Mouse (Mus musculus): Measurements from ENCODE around the gene Tppp3.
A peak's percentile ranks its signal among the peaks of the same experiment; 100 is the strongest.

Gene Tppp3

GRCm38 (mm10) chr8:105484392-105484791 lies 13.1 kb upstream of the Tppp3 start:
- DNase-seq (ENCODE audit: low spot score): no peak

DNA sequence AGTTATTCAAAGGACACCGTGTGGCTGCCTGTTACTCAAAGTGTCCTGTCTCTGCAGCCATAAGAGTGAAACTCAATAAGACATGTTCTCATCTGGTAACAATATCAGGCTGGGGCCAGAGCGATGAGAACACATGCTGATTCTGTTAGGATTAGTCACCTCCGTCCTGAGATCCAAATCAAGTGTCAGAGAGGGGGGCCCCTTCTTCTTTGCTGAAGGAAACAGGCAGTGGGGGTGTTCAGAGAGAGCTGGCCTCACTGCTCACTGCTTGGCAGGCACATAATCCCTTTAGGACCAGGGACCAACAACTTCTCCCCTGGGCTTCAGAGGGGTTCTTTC lies 12.7 kb upstream of the Tppp3 start:
- no peak for DNase-seq (ENCODE audit: low spot score)

- DNase-seq (ENCODE audit: low spot score): peak; percentile 46
These were observed 12.1 kb upstream of the Tppp3 start for GRCm38 (mm10) chr8:105483212-105484029.

- DNase-seq (ENCODE audit: low spot score): no peak
These were observed 10.8 kb upstream of the Tppp3 start for GRCm38 (mm10) chr8:105482123-105482522.

DNA sequence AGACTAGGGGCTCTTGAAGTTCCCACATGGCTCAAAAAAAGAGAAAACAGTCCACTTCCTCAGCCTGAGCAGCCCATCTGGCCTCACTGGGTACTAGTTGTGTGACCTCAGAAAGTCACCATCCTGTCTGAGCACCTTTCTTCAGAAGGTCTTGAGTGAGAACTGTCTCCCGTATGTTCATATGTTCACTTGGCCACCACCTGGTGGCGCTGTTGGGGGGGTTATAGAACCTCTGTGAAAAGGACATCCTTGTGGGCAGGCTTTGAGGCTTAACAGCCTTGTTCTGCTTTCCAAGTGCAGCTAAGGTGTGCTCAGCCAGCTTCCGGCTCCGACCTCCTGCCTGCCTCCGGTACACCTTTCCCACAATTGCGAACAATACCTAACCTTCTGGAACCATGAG lies 10.1 kb upstream of the Tppp3 start:
- DNase-seq (ENCODE audit: low spot score): no peak

DNA sequence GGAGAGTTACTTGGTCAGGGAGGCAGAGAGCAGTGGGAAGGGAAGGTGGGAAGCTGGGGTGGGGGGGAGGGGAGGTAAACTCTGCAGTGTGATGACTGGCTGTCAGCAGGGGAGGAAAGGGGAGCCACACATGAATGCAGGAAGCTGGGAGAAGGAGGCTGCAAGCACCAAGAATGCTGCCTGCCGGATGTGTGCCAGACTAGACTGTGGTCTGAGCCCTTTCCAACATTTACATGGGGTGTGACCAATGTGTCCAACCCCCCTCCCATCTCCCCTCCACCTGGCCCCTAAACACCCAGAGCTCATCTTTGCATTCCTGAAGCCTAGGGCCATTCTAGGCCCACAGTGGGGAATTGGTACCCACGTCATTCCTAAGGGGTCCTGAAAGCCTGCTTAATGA lies 9.7 kb upstream of the Tppp3 start:
- no peak for DNase-seq (ENCODE audit: low spot score)

- DNase-seq (ENCODE audit: low spot score): no peak
These were observed 6.5 kb upstream of the Tppp3 start for GRCm38 (mm10) chr8:105477792-105478191.

DNA sequence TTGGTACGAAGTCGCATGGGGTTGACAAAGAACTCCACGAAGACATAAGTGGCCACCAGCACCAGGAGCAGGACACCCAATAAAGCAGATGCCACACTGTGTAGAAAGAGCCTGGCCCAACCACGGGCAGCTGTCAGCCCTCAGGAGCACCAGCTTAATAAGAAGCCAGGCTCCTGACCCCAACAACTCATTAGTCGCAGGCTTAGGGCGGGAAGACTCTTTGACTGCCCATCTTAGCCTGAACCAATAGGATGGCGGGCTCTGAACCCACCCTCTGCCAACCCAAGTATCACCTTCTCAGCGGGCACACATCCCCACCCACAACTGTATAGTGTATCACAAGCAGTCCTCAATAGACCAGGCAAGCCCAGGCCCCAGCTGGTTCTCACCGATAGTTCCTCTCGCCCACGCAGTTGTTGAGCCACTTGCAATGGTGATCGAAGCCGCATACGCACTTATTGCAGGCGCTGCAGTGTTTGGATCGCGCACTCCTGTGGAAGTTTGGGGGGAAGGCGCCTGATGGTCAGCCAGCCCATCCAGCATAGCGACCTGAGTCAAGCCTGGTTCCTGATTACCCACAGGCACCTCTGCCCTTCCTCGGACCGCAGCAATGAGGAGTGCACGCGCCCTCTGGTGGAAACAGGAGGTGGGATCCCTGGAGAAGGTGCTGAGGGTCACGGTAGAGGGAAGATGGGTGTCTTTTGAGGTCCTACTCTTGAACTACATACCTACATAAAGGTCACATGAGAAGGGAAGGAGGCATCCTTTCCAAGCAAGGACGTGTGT lies 5.5 kb upstream of the Tppp3 start:
- DNase-seq (ENCODE audit: low spot score): peak; percentile 58

- DNase-seq (ENCODE audit: low spot score): no peak
These were observed 4.8 kb upstream of the Tppp3 start for GRCm38 (mm10) chr8:105476161-105476560.

- no peak for DNase-seq (ENCODE audit: low spot score)
These were observed 4.4 kb upstream of the Tppp3 start for GRCm38 (mm10) chr8:105475742-105476141.

GRCm38 (mm10) chr8:105475254-105475653 lies 3.9 kb upstream of the Tppp3 start:
- DNase-seq (ENCODE audit: low spot score): no peak

GRCm38 (mm10) chr8:105474680-105475079 lies 3.4 kb upstream of the Tppp3 start:
- no peak for DNase-seq (ENCODE audit: low spot score)

GRCm38 (mm10) chr8:105473816-105474606 lies 2.7 kb upstream of the Tppp3 start:
- no peak for DNase-seq (ENCODE audit: low spot score)

GRCm38 (mm10) chr8:105472983-105473382 lies 1.7 kb upstream of the Tppp3 start:
- no peak for DNase-seq (ENCODE audit: low spot score)

GRCm38 (mm10) chr8:105472414-105472932 lies 1.1 kb upstream of the Tppp3 start:
- no peak for DNase-seq (ENCODE audit: low spot score)

DNA sequence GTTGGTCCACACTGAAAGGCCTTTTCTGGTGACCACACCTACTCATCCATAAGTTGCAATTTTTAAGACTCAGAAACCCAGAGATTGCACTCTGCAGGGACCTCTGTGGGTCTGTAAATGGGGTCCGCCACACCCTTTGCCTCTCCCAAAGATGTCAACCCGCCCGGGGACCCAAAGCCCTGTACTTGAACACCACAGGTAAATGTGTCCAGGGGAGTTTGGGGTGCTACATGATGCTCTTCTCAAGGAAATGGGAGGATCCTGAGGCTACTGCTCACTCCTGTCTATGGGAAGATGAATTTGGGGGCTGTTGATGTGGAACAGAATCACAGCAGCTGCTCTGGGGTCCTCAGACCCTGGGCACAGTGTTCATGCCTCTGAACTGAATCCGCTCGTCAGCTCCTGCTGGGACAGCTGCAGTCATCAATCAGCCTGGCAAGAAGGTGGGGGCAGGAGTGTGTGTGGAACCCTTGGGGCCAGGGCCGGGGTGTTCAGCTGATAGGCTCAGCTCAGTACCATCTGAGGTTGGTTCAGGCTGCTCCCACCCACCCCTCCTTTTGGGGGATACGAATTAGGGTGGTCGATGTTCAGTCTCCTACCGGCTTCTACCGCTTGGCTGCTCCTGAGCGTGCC lies 529 bp downstream of the Tppp3 start:
- DNase-seq (ENCODE audit: low spot score): no peak

DNA sequence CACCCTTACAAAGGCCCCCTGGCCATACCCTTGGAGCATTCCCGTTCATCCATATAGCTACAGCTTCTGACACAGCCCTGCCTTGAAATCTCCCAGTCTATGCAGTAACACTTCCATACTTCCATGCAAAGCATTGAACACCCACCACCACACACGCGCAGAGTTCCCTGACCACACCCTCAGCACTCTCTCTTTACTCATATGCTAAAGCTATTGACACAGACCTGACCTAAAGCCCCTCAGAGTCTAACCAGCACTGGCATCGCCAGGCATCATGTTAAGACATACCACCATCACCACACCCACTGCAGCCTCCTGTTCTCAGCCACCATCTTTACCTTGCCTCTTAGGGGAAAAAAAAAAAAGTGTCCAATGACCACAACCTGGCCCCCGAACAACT lies 1.1 kb downstream of the Tppp3 start:
- no peak for DNase-seq (ENCODE audit: low spot score)

- no peak for DNase-seq (ENCODE audit: low spot score)
These were observed 1.5 kb downstream of the Tppp3 start for GRCm38 (mm10) chr8:105469816-105470215.

- DNase-seq (ENCODE audit: low spot score): no peak
These were observed 2.2 kb downstream of the Tppp3 start for GRCm38 (mm10) chr8:105469041-105469695.

- no peak for DNase-seq (ENCODE audit: low spot score)
These were observed 3.2 kb downstream of the Tppp3 start for GRCm38 (mm10) chr8:105468002-105468720.

Measured in urinary bladder, postnatal 25 days (tissue).